Mouse (Mus musculus) ES-Bruce4 (cell line): ENCODE results near the gene Btg2.

Source experiments
- CTCF ChIP-seq: IDR thresholded peaks from one replicate; pipeline ENCODE4 v1.8.1; 2011; ENCODE audit warnings: low read depth, low read length
- EP300 ChIP-seq: IDR thresholded peaks from 2 replicates; pipeline ENCODE4 v1.6.1; 2011; ENCODE audit warnings: low read depth, low read length; ENCODE audit not compliant: insufficient read depth
- POLR2A ChIP-seq: IDR thresholded peaks from one replicate; pipeline ENCODE4 v1.8.1; 2011; ENCODE audit warnings: low read length; ENCODE audit not compliant: insufficient read depth

GRCm38 (mm10) chr1:134076789-134077188 lies 2.1 kb downstream of the Btg2 start:
- TF ChIP-seq CTCF: no peak
- TF ChIP-seq EP300: no peak
- no peak for TF ChIP-seq POLR2A
